Mouse (Mus musculus) neural tube, embryonic 10.5 days (tissue): Measurements from ENCODE around the gene Pla2g2f.

Experiments used
- DNase-seq: peaks from one replicate; pipeline ENCODE4 v3.0.0-alpha.2; 2017; ENCODE audit warnings: low spot score; ENCODE audit errors: extremely low spot score

Pla2g2f gene

GRCm38 (mm10) chr4:138762266-138762665 is 4.8 kb upstream of the Pla2g2f start:
- no peak for DNase-seq

DNA sequence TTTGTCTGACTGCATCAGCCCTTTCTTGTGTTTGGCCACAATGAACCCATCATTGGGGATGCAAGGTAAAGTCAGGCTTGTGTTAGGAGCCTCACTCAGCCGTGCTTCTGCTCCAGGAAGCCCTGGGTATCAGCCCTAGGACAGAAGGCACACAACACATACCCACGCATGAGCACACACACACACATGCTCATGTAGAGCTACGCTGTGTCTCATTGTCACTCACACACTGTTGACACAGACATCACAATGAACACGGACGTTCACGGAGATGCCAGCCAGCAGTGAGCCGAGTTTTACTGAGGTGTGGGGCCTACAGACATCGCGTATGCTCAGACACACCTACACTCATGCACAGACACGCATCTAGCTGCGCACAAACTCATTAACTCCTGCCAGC is 1.4 kb downstream of the Pla2g2f start:
- no peak for DNase-seq

DNA sequence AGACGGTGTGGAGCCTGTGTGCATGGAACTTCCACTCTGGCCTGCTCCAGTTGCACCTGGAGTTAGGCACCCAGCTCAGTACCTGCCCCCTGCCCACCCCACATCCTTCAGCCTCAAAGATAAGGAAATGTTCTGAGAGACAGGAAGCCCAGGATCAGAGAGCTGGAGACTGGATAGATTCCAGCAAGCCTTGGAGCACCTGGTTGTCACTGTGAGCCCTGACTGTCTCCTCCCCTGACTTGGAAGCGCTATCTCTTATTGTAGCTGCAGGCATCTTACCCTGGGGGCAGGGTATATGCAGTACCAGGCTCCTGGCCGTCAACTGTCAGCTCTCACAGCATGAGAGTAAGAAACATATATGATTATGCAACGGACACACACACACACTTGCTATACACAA is 2.0 kb downstream of the Pla2g2f start:
- DNase-seq: no peak

DNA sequence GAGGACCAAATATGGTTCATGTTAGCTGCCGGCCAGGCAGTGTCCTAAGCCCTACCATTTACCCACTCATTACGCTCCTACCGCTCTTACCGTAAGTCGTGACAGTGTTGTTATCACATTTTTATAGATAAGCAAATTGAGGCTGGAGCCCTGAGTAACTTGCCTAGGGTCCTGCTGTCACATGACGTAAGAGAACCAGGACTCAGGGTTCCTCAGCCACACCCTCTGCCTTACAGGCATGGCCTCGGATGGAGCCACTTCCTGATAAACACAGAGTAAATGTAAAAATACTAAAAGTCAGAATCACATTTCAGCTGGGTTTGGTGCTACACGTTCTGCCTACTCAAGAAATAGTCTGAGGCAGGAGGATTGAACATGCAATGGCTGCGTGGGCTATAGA is 3.0 kb downstream of the Pla2g2f start:
- no peak for DNase-seq

- no peak for DNase-seq
Observed at GRCm38 (mm10) chr4:138753608-138754007, 3.8 kb downstream of the Pla2g2f start.

- no peak for DNase-seq
Observed at GRCm38 (mm10) chr4:138752603-138753002, 4.8 kb downstream of the Pla2g2f start.

- peak; percentile 33 for DNase-seq
Observed at GRCm38 (mm10) chr4:138748369-138749072, 8.9 kb downstream of the Pla2g2f start.

DNA sequence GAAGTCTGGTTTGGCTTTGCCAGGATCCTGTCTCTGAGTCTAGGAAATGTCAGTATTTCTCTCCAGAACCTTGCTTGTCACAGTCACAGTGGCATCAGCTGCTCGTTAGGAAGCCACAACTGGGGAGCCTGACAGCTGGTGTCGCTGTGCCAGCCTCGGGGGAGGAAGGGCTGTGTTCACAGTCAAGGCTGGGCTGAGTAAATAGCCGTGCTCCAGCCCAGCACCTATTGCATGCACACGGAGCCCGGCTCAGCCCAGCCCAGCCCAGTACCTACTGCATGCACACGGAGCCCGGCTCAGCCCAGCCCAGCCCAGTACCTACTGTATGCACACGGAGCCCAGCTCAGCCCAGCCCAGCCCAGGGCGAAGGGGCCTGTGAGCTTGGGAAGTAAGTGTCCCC is 9.6 kb downstream of the Pla2g2f start:
- no peak for DNase-seq

GRCm38 (mm10) chr4:138746866-138747265 is 10.6 kb downstream of the Pla2g2f start:
- DNase-seq: no peak

DNA sequence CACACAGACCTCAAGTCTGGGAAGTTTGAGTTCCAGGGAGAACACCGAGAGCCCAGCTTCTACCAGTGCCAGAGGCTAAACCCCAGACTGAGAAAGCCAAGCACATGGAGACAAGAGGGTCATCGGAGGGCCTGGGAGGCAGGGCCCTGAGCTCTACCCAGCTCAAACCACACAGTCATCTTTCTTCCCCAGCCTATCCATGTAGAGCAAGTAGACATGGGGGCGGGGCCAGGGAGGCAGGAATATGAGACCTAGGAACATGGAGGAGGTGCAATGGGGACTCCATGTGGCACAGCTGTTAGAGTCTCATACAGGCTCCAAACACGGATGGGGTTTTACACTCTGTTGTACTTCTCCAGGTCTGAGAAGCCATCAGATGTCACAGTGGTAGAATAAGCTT is 11.5 kb downstream of the Pla2g2f start:
- no peak for DNase-seq

DNA sequence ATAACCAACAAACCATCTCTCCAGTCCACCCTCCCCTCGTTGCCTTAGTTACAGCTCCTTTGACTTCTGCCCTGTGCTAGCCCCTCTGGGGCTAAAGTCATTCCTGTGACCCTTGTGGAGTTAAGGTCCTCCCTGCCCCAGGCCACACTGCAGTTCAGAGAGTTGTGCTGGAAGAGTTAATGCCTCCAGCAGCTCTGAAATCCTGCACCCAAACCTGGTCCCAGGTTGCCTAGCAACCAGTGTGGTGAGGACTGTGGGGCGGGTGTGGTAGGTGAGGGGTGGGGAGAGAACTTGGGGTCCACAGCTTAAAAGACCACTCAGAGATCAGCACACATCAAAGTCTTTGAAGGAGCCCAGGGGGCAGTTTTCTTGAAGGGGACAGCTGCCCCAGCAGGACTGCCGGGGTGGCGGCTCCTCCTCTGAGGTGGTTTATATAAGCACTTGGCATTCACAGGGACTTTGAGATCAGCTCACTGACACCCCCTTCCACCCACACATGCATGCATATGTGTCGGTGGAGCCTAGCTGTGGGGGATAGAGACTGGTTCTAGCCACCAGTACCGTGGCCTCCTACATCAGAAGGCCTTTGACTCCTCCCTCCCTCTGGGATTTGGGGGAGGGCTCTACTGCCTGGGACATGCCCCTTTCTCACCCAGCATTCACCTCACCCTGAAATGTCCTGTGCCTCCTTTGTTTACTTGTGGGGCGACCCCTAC is 18.1 kb downstream of the Pla2g2f start:
- no peak for DNase-seq

- DNase-seq: no peak
Observed at GRCm38 (mm10) chr4:138737031-138737430, 20.4 kb downstream of the Pla2g2f start, which contains the start of gene Ubxn10. Gene Ubxn10 (minus strand): TSS chr4:138737167.

GRCm38 (mm10) chr4:138734863-138735262 is 22.6 kb downstream of the Pla2g2f start:
- DNase-seq: no peak

DNA sequence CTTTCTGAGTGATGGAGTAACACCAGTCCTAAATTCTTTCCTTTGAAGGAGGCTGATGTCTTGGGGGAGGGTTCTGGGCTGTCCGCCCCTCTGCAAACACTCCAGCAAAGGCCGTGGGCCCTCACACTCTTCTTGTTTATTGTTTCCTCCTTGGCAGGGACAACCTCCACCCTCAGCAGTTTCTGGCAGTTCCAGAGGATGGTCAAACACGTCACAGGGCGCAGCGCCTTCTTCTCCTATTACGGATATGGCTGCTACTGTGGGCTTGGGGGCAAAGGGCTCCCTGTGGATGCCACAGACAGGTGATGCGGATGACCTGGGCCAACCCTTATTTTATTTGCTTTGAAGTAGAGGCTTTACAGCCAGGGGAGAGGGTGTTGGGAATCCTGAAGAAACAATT is 23.3 kb downstream of the Pla2g2f start:
- DNase-seq: no peak

- DNase-seq: no peak
Observed at GRCm38 (mm10) chr4:138729018-138729703, 28.3 kb downstream of the Pla2g2f start.

GRCm38 (mm10) chr4:138725751-138726150 is 31.7 kb downstream of the Pla2g2f start:
- DNase-seq: no peak

- peak; percentile 81 for DNase-seq
Observed at GRCm38 (mm10) chr4:138725127-138725461, 32.3 kb downstream of the Pla2g2f start.

DNA sequence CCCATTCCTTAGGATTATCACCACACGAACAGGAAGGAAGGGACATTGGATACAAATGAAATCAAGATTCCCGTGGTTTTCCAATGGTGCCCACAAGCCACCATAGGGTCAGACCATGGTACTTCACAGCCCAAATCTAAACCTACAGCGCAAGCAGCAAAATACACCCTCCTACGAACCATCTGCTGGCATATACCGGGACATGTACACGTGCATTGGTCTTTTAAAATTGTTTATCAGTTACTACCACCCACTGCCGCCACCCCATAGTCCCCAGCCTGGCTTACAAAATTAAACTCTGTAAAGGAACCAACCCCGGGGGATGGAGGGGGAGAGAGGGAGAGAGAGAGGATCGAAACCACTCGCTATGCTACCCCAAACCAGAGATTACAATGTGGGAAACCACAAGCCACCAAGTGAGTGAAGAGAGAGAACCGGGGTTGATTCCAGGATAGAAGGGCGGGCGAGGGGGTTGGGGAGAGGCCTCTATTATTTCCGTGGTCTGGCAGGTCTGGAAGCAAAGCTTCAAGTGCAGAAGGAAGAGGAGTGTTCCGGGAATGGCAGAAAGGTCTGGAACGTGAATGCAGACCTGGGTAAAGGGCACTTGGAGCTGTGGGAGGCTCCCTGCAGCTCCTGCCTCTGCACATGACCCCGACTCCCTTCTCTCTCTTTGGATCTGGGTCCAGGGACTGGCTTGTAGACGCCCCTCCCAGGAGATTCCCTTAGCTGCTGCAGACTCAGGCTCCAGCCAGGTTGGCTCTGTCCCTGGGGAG is 32.9 kb downstream of the Pla2g2f start, which contains the start of gene Pla2g2c:
Gene Pla2g2c (plus strand): TSS at position 439 of the 773 bp plus-strand sequence.
- DNase-seq: no peak

DNA sequence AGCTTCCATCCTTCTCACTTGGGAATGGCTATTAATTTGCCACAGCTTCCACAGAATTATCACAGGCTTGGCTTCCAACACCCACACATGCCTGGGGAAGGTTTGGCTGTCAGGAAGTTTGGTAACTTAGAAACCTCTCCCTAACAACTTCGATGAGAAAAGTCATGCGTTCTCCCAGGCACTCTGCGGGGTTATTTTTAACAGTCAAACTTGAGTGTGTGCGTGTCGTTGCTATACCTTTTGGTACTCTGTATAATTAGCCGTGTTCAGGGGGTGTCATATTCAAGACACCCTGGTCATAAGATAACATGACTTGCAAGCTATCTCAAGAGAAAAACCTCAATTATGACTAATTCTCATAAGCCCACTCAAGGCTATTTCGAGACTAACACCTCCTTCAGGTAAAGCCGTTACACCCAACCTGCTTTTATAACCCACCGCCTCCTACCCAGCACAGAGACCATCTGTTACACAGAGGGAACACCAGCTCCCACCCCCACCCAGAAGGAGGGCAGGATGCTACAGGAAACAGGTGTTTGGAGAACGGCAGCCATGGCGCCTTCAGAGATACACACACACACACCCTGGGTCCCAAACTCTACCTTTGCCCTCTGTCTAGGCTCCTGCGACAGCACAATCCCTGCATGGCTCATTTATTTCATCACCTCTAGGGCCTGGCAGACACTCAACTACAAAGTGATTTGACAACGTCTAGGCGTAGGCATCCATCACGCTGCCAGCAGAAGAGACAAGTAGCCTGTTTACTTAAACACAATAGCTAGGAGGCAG is 33.7 kb downstream of the Pla2g2f start:
- DNase-seq: no peak

- no peak for DNase-seq
Observed at GRCm38 (mm10) chr4:138719264-138719596, 38.2 kb downstream of the Pla2g2f start.
